Mouse (Mus musculus): ENCODE measurements around the gene Acox3. TPM values are rescaled to one million over a fixed set of nuclear protein-coding genes. Genes with fewer than 3 reads are reported as not detected.
A peak's percentile ranks its signal among the peaks of the same experiment; 100 is the strongest.

The Acox3 gene
- polyA plus RNA-seq, 1 experiment from 2014 or later, result 9.6 TPM

GRCm38 (mm10) chr5:35610381-35610780, 27.5 kb downstream of the Acox3 start:
- 93% methylated on average over 7 of the region's 7 CpGs for WGBS
- peaks cover 4% of the 10 kb centered on the region; the same call in 1 of the 2 replicates for H3K4me1 ChIP-seq (replicated peaks; ENCODE audit: control insufficient read depth, insufficient read depth)
- no peak overlapping the region for H3K4me3 ChIP-seq (ENCODE audit: low read depth, low read length)
- H3K4me2 ChIP-seq (replicated peaks; ENCODE audit: low read depth), result no peak overlapping the region
- no peaks in the 10 kb centered on the region for H3K9me3 ChIP-seq (ENCODE audit: control insufficient read depth, low read length)
- no peak overlapping the region for H3K9ac ChIP-seq (ENCODE audit: low read length)
- TF ChIP-seq CTCF (IDR thresholded peaks at IDR 0.05; ENCODE audit: low read depth) (no peak), EP300 (optimal IDR thresholded peaks at IDR 0.05) (no peak)
- ATAC-seq (ENCODE audit: low FRiP score, low TSS enrichment) (no peak), DNase-seq (ENCODE audit: low spot score) (no peak)
- no peaks in the 10 kb centered on the region for H3K27me3 ChIP-seq (ENCODE audit: control insufficient read depth, insufficient read depth, low read length)
- H3K27ac ChIP-seq (replicated peaks), result no peak overlapping the region
- H3K36me3 ChIP-seq (ENCODE audit: control insufficient read depth, insufficient read depth, low read length), result peaks cover 4% of the 10 kb centered on the region

- no peaks in the 10 kb centered on the region for H3K27me3 ChIP-seq (ENCODE audit: control insufficient read depth, insufficient read depth, low read length)
- 76% methylated on average over 9 of the region's 9 CpGs for WGBS
- H3K4me3 ChIP-seq (ENCODE audit: low read depth, low read length), result no peak overlapping the region
- no peak overlapping the region for H3K9ac ChIP-seq (ENCODE audit: low read length)
- no peak for TF ChIP-seq CTCF (IDR thresholded peaks at IDR 0.05; ENCODE audit: low read depth)
- no peak for TF ChIP-seq EP300 (optimal IDR thresholded peaks at IDR 0.05)
- no peaks in the 10 kb centered on the region for H3K9me3 ChIP-seq (ENCODE audit: control insufficient read depth, low read length)
- peaks cover 4% of the 10 kb centered on the region for H3K36me3 ChIP-seq (ENCODE audit: control insufficient read depth, insufficient read depth, low read length)
- no peak overlapping the region for H3K27ac ChIP-seq (replicated peaks)
- peaks cover 4% of the 10 kb centered on the region; the same call in 1 of the 2 replicates for H3K4me1 ChIP-seq (replicated peaks; ENCODE audit: control insufficient read depth, insufficient read depth)
- H3K4me2 ChIP-seq (replicated peaks; ENCODE audit: low read depth), result no peak overlapping the region
- DNase-seq (ENCODE audit: low spot score) (no peak), ATAC-seq (ENCODE audit: low FRiP score, low TSS enrichment) (no peak)
These were observed 28.3 kb downstream of the Acox3 start for GRCm38 (mm10) chr5:35611170-35611569.

- TF ChIP-seq CTCF (IDR thresholded peaks at IDR 0.05; ENCODE audit: low read depth) (no peak), EP300 (optimal IDR thresholded peaks at IDR 0.05) (no peak)
- Histone ChIP-seq H3K9ac (ENCODE audit: low read length) (no peak overlapping the region), H3K36me3 (ENCODE audit: control insufficient read depth, insufficient read depth, low read length) (peaks cover 4% of the 10 kb centered on the region), H3K9me3 (ENCODE audit: control insufficient read depth, low read length) (no peaks in the 10 kb centered on the region), H3K4me3 (ENCODE audit: low read depth, low read length) (no peak overlapping the region), H3K4me1 (replicated peaks; ENCODE audit: control insufficient read depth, insufficient read depth) (peaks cover 4% of the 10 kb centered on the region; the same call in 1 of the 2 replicates), H3K27me3 (ENCODE audit: control insufficient read depth, insufficient read depth, low read length) (no peaks in the 10 kb centered on the region), H3K4me2 (replicated peaks; ENCODE audit: low read depth) (no peak overlapping the region), H3K27ac (replicated peaks) (no peak overlapping the region)
- DNase-seq (ENCODE audit: low spot score) (no peak), ATAC-seq (ENCODE audit: low FRiP score, low TSS enrichment) (no peak)
- 81% methylated on average over 11 of the region's 11 CpGs for WGBS
These were observed 29.1 kb downstream of the Acox3 start for GRCm38 (mm10) chr5:35611900-35612299.

DNA sequence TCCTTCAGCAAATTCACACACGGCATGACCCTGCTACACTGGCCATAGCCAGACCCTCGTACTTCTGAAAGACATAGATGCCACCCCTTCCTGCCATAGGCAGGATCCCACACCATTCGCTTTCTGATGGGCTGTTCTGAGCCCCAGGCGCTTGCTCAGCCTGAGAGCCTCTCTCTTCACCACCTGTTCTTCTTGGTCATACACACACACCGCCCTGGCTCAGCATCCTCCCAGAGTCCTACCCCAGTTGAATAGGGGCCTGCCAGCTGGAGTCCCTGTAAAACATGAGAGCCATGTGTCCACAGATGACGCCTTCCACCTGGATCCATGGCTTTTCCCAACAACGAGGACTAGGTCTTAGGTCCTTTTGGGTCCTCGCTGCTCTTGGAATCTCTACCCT, 29.9 kb downstream of the Acox3 start:
- TF ChIP-seq EP300 (optimal IDR thresholded peaks at IDR 0.05), result no peak
- Histone ChIP-seq H3K27ac (replicated peaks) (no peak overlapping the region), H3K9ac (ENCODE audit: low read length) (no peak overlapping the region), H3K4me3 (ENCODE audit: low read depth, low read length) (no peak overlapping the region), H3K4me2 (replicated peaks; ENCODE audit: low read depth) (no peak overlapping the region), H3K36me3 (ENCODE audit: control insufficient read depth, insufficient read depth, low read length) (peaks cover 4% of the 10 kb centered on the region), H3K27me3 (ENCODE audit: control insufficient read depth, insufficient read depth, low read length) (no peaks in the 10 kb centered on the region), H3K9me3 (ENCODE audit: control insufficient read depth, low read length) (no peaks in the 10 kb centered on the region), H3K4me1 (replicated peaks; ENCODE audit: control insufficient read depth, insufficient read depth) (peaks cover 4% of the 10 kb centered on the region; the same call in 1 of the 2 replicates)
- WGBS, result 82% methylated on average over 8 of the region's 8 CpGs
- DNase-seq (ENCODE audit: low spot score) (no peak), ATAC-seq (ENCODE audit: low FRiP score, low TSS enrichment) (no peak)

DNA sequence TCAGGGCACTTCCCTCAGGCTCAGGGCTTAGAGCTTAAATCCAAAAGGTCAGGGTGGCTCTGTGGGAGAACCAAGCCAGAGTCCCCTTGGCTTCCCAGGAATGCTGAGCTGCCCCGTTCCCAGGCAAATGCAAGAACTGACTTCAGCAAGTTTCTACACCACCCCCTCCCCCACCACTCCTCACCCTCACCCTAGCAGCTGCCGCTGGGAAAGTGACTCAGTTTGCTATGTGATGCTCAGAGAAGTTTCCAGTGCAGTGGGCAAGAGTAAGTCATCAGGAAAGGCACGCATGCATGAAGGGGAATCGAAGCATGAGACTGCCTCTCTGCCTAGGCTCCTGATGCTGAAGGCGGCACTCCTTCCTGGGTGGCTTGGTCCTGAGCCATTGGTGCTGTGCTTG, 34.1 kb downstream of the Acox3 start:
- no peaks in the 10 kb centered on the region for H3K9me3 ChIP-seq (ENCODE audit: control insufficient read depth, low read length)
- no peak overlapping the region for H3K4me2 ChIP-seq (replicated peaks; ENCODE audit: low read depth)
- ATAC-seq (ENCODE audit: low FRiP score, low TSS enrichment) (no peak), DNase-seq (ENCODE audit: low spot score) (no peak)
- 44% methylated on average over 5 of the region's 5 CpGs for whole genome bisulfite sequencing
- no peaks in the 10 kb centered on the region for H3K4me1 ChIP-seq (replicated peaks; ENCODE audit: control insufficient read depth, insufficient read depth)
- no peaks in the 10 kb centered on the region; the same call in 1 of the 2 replicates for H3K36me3 ChIP-seq (ENCODE audit: control insufficient read depth, insufficient read depth, low read length)
- H3K27me3 ChIP-seq (ENCODE audit: control insufficient read depth, insufficient read depth, low read length), result no peaks in the 10 kb centered on the region
- no peak overlapping the region for H3K4me3 ChIP-seq (ENCODE audit: low read depth, low read length)
- H3K9ac ChIP-seq (ENCODE audit: low read length), result no peak overlapping the region
- TF ChIP-seq EP300 (optimal IDR thresholded peaks at IDR 0.05), result no peak
- H3K27ac ChIP-seq (replicated peaks), result peak overlapping the region; percentile 24; the same call in 1 of the 2 replicates

- Histone ChIP-seq H3K4me3 (ENCODE audit: low read depth, low read length) (no peak overlapping the region), H3K27me3 (ENCODE audit: control insufficient read depth, insufficient read depth, low read length) (no peaks in the 10 kb centered on the region), H3K36me3 (ENCODE audit: control insufficient read depth, insufficient read depth, low read length) (no peaks in the 10 kb centered on the region), H3K27ac (replicated peaks) (no peak overlapping the region), H3K4me1 (replicated peaks; ENCODE audit: control insufficient read depth, insufficient read depth) (peaks cover 2% of the 10 kb centered on the region; the same call in 1 of the 2 replicates), H3K4me2 (replicated peaks; ENCODE audit: low read depth) (no peak overlapping the region), H3K9me3 (ENCODE audit: control insufficient read depth, low read length) (no peaks in the 10 kb centered on the region), H3K9ac (ENCODE audit: low read length) (no peak overlapping the region)
- no peak for DNase-seq (ENCODE audit: low spot score)
- 47% methylated on average over 4 of the region's 4 CpGs for WGBS
- no peak for ATAC-seq (ENCODE audit: low FRiP score, low TSS enrichment)
- no peak for TF ChIP-seq EP300 (optimal IDR thresholded peaks at IDR 0.05)
- TF ChIP-seq CTCF (IDR thresholded peaks at IDR 0.05; ENCODE audit: low read depth), result no peak
These were observed 38.3 kb downstream of the Acox3 start for GRCm38 (mm10) chr5:35621114-35621513.
